Mouse (Mus musculus) lung, embryonic 16.5 days (tissue): ENCODE results near the gene Gldn. TPM values are rescaled to one million over a fixed set of nuclear protein-coding genes. Genes with fewer than 3 reads are reported as not detected.

Source experiments
- ATAC-seq: fragments of 200-750 bp; cut with Nextera tagmentation; 2 replicates; pipeline ENCODE4 v1.8.0; 2017; ENCODE audit warnings: low read depth, mild to moderate bottlenecking, moderate library complexity
- H3K27ac ChIP-seq: fragments of 300-500 bp; sonication (generic); 2 replicates; pipeline ENCODE4 v1.5.1; 2014; ENCODE audit warnings: mild to moderate bottlenecking, control low read depth, low read length
- H3K27me3 ChIP-seq: fragments of 300-500 bp; sonication (generic); 2 replicates; pipeline ENCODE4 v1.6.1; 2014; ENCODE audit warnings: low read depth, low read length, mixed read lengths; ENCODE audit not compliant: control insufficient read depth, insufficient read depth
- H3K36me3 ChIP-seq: fragments of 300-500 bp; sonication (generic); 2 replicates; pipeline ENCODE4 v1.6.1; 2014; ENCODE audit warnings: low read length; ENCODE audit not compliant: control insufficient read depth, insufficient read depth
- H3K4me1 ChIP-seq: fragments of 300-500 bp; sonication (generic); replicated peaks from 2 replicates; pipeline ENCODE4 v1.6.1; 2014; ENCODE audit warnings: low read length, mixed read lengths; ENCODE audit not compliant: control insufficient read depth, insufficient read depth
- H3K4me2 ChIP-seq: fragments of 300-500 bp; sonication (generic); 2 replicates; pipeline ENCODE4 v1.6.1; 2014; ENCODE audit warnings: low read depth, low read length, control low read depth
- H3K4me3 ChIP-seq: fragments of 300-500 bp; sonication (generic); 2 replicates; pipeline ENCODE4 v1.5.1; 2014; ENCODE audit warnings: mild to moderate bottlenecking, low read length, control low read depth
- H3K9ac ChIP-seq: fragments of 300-500 bp; sonication (generic); 2 replicates; pipeline ENCODE4 v1.6.1; 2014; ENCODE audit warnings: low read length, control low read depth
- H3K9me3 ChIP-seq: fragments of 300-500 bp; sonication (generic); 2 replicates; pipeline ENCODE4 v1.6.1; 2016; ENCODE audit warnings: low read length; ENCODE audit not compliant: control insufficient read depth
- WGBS: fragments of 180-500 bp; shearing (Covaris S2); extraction: QIAGEN DNeasy Blood & Tissue Kit; methylation state at CpG from one replicate; pipeline ENCODE4 v1.1.7; 2014; 5-methylcytosine and 5-hydroxymethylcytosine counted together
- polyA plus RNA-seq: library from polyadenylated mRNA; unstranded; fragments of >200 nt; fragmentation: Nextera tagmentation; extraction: Ambion mirVana; gene quantifications from 2 replicates; pipeline ENCODE4 v1.2.1, GENCODE M21; 2015

Gldn gene
- polyA plus RNA-seq, 1 experiment from 2014 or later: not detected

- H3K4me1 ChIP-seq: no peaks in the 10 kb centered on the region
- WGBS: 48% methylated on average over 6 of the region's 6 CpGs
- no peaks in the 10 kb centered on the region for H3K36me3 ChIP-seq
- H3K27me3 ChIP-seq: no peaks in the 10 kb centered on the region
- H3K9me3 ChIP-seq: no peaks in the 10 kb centered on the region
- H3K27ac ChIP-seq: no peak overlapping the region
- no peak overlapping the region for H3K4me3 ChIP-seq
- no peak for ATAC-seq
- no peak overlapping the region for H3K4me2 ChIP-seq
- no peak overlapping the region for H3K9ac ChIP-seq
These were observed 50.4 kb downstream of the Gldn start for GRCm38 (mm10) chr9:54336532-54337144.

GRCm38 (mm10) chr9:54342026-54342425, 55.7 kb downstream of the Gldn start:
- H3K4me2 ChIP-seq: no peak overlapping the region
- no peaks in the 10 kb centered on the region for H3K9me3 ChIP-seq
- no peaks in the 10 kb centered on the region for H3K27me3 ChIP-seq
- H3K4me1 ChIP-seq: no peaks in the 10 kb centered on the region
- no peak overlapping the region for H3K4me3 ChIP-seq
- no peaks in the 10 kb centered on the region for H3K36me3 ChIP-seq
- H3K9ac ChIP-seq: no peak overlapping the region
- no peak overlapping the region for H3K27ac ChIP-seq
- WGBS: 52% methylated on average over 7 of the region's 7 CpGs
- no peak for ATAC-seq

- WGBS: 92% methylated on average over 5 of the region's 8 CpGs
- no peak for ATAC-seq
- no peaks in the 10 kb centered on the region for H3K36me3 ChIP-seq
These were observed 70.5 kb downstream of the Gldn start for GRCm38 (mm10) chr9:54356756-54357155.

More at GRCm38 (mm10) chr9:54356756-54357155, 70.5 kb downstream of the Gldn start:
- H3K9me3 ChIP-seq: no peaks in the 10 kb centered on the region
- H3K27me3 ChIP-seq: no peaks in the 10 kb centered on the region
- no peak overlapping the region for H3K4me3 ChIP-seq
- H3K4me2 ChIP-seq: no peak overlapping the region
- no peaks in the 10 kb centered on the region for H3K4me1 ChIP-seq
- no peak overlapping the region for H3K9ac ChIP-seq
- no peak overlapping the region for H3K27ac ChIP-seq

Other genes with a start within 250 kb of the Gldn start
- gene Tnfaip8l3, start 218.1 kb upstream of the Gldn start, polyA plus RNA-seq: 0.73 and 1.1 TPM in 2 replicates
- gene Cyp19a1, start 18.4 kb upstream of the Gldn start, polyA plus RNA-seq: not detected in 2 replicates
- 2.2 and 3.1 TPM in 2 replicates for gene Dmxl2, start 215.1 kb downstream of the Gldn start, polyA plus RNA-seq